Mouse (Mus musculus) testis, adult 2 months (tissue): ENCODE results near the gene Il17ra. TPM values are rescaled to one million over a fixed set of nuclear protein-coding genes. Genes with fewer than 3 reads are reported as not detected.

ENCODE experiments used
- H3K27ac ChIP-seq: fragments of 200-500 bp; 2 replicates; pipeline ENCODE4 v1.5.1; 2012; ENCODE audit warnings: low read depth, low read length; ENCODE audit not compliant: control insufficient read depth, insufficient read depth
- H3K27me3 ChIP-seq: fragments of 200-500 bp; 2 replicates; pipeline ENCODE4 v1.6.1; 2012; ENCODE audit warnings: mild to moderate bottlenecking, low read length, moderate library complexity; ENCODE audit not compliant: control insufficient read depth, insufficient read depth
- H3K36me3 ChIP-seq: fragments of 200-500 bp; 2 replicates; pipeline ENCODE4 v1.6.1; 2012; ENCODE audit warnings: mild to moderate bottlenecking, low read length; ENCODE audit not compliant: control insufficient read depth, insufficient read depth
- H3K4me1 ChIP-seq: fragments of 200-500 bp; 2 replicates; pipeline ENCODE4 v1.6.1; 2012; ENCODE audit warnings: low read length; ENCODE audit not compliant: control insufficient read depth, insufficient read depth
- H3K4me3 ChIP-seq: fragments of 200-500 bp; 2 replicates; pipeline ENCODE4 v1.5.1; 2012; ENCODE audit warnings: low read depth, mild to moderate bottlenecking, low read length, moderate library complexity, mixed read lengths; ENCODE audit not compliant: control insufficient read depth
- CTCF ChIP-seq: fragments of 200-500 bp; IDR thresholded peaks from 2 replicates; pipeline ENCODE4 v1.5.1; 2012; ENCODE audit warnings: low read depth, mild to moderate bottlenecking, inconsistent platforms, low read length, moderate library complexity; ENCODE audit not compliant: control insufficient read depth, insufficient read depth, insufficient replicate concordance
- POLR2A ChIP-seq: fragments of 200-500 bp; IDR thresholded peaks from 2 replicates; pipeline ENCODE4 v1.6.1; 2012; ENCODE audit warnings: low read depth, mild to moderate bottlenecking, inconsistent platforms, low read length, moderate library complexity; ENCODE audit not compliant: control insufficient read depth
- polyA plus RNA-seq: library from polyadenylated mRNA; depleted of rRNA; stranded (reverse); fragments of >200 nt; gene quantifications from 2 replicates; pipeline ENCODE4 v1.2.3, GENCODE M21; 2012; rRNA removed

The Il17ra gene
- polyA plus RNA-seq: 4.2 and 4.6 TPM in 2 replicates

DNA sequence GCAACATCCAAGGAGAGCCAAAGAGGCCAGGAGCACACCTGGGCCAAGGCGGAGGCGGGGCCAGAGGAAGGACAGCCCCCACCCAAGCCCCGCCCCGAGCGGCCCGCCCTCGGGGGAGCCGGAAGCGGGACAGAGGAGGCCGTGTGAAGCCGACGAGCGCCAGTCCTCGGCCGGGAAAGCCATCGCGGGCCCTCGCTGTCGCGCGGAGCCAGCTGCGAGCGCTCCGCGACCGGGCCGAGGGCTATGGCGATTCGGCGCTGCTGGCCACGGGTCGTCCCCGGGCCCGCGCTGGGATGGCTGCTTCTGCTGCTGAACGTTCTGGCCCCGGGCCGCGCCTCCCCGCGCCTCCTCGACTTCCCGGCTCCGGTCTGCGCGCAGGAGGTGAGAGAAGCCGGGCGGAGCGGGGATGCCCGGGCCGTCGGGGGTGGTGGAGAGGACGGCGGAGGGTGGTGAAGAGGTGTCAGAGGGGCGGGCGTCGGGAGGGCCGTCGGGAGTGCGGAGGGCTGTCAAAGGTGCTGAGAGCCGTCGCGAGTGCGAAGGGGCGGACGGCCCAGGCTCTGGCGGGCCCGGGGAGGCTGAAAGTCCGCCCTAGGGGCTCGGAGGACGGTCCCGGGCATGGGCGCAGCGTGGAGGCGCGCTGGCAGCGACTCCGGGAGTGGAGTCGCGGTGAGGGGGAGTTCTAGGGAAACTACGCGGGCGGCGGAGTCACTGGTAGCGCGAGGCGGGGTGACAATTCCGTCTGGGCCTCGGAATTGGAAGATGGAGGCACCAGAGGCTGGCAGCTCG is at the start of gene Il17ra:
Il17ra (plus strand) TSS at position 162 of the 786 bp plus-strand sequence.
- TF ChIP-seq POLR2A (peak; percentile 62; the same call in 1 of the 2 replicates), CTCF (no peak)
- peak within 1 kb of the TSS; percentile 88 for H3K4me3 ChIP-seq
- peaks cover 10% of the 10 kb centered on the region for H3K4me1 ChIP-seq
- H3K27me3 ChIP-seq: no peaks in the 10 kb centered on the region
- H3K36me3 ChIP-seq: no peaks in the 10 kb centered on the region
- peak within 1 kb of the TSS; percentile 36; the same call in 1 of the 2 replicates for H3K27ac ChIP-seq

DNA sequence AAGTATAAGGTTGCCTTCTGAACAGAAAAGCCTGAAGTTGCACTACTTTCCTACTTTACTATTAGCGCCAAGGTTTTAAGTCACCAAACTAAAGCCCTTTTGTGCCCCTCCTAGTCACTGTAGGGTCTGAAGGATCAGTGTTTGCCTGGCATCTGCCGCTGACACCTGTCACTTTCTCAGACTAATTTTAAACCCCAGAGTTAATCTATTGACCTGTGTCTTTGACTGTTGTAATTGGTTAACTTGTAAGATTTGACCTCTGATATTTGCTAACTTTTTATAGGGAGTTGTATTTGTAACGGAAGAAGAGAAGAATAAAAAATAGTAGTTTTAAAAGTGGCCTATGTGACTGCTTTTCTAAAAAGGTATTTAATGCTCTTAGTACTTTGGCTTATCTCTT is 24.9 kb upstream of the Il17ra start:
- no peak overlapping the region for H3K27ac ChIP-seq

DNA sequence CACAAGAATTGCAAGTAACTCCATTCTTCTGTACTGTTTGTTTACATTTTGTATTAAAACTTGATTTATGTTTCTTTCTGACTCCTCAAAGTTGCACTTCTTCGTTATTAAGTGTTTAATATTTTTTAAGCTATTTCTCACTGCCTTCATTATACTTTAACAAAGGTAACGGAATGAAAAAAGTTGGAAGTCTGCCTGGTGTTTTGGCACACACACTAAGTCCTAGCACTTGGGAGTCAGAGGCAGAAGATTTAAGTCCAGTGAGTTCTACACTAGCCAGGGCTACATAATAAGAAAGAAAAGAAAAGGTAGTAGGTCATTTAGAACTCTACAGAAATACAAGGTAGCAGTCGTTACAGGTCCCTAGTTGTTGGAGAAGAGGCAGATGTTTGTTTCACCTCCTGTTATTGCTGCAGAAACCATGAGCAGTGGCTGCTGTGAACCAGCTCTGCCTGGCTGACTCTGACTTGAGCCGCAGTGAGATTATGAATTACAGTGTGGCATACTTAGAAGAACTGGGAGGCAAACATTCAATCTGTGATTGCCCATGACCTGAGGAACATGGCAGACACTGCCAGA is 20.8 kb upstream of the Il17ra start:
- H3K27me3 ChIP-seq: no peaks in the 10 kb centered on the region
- H3K27ac ChIP-seq: no peak overlapping the region
- no peaks in the 10 kb centered on the region for H3K36me3 ChIP-seq
- TF ChIP-seq POLR2A (no peak), CTCF (no peak)
- H3K4me3 ChIP-seq: no peak overlapping the region
- H3K4me1 ChIP-seq: no peaks in the 10 kb centered on the region

More for the DNA sequence above, 24.9 kb upstream of the Il17ra start:
- no peak for TF ChIP-seq POLR2A
- TF ChIP-seq CTCF: no peak
- Histone ChIP-seq H3K4me1 (no peaks in the 10 kb centered on the region), H3K4me3 (no peak overlapping the region), H3K27me3 (no peaks in the 10 kb centered on the region), H3K36me3 (peaks cover 2% of the 10 kb centered on the region; the same call in 1 of the 2 replicates)

DNA sequence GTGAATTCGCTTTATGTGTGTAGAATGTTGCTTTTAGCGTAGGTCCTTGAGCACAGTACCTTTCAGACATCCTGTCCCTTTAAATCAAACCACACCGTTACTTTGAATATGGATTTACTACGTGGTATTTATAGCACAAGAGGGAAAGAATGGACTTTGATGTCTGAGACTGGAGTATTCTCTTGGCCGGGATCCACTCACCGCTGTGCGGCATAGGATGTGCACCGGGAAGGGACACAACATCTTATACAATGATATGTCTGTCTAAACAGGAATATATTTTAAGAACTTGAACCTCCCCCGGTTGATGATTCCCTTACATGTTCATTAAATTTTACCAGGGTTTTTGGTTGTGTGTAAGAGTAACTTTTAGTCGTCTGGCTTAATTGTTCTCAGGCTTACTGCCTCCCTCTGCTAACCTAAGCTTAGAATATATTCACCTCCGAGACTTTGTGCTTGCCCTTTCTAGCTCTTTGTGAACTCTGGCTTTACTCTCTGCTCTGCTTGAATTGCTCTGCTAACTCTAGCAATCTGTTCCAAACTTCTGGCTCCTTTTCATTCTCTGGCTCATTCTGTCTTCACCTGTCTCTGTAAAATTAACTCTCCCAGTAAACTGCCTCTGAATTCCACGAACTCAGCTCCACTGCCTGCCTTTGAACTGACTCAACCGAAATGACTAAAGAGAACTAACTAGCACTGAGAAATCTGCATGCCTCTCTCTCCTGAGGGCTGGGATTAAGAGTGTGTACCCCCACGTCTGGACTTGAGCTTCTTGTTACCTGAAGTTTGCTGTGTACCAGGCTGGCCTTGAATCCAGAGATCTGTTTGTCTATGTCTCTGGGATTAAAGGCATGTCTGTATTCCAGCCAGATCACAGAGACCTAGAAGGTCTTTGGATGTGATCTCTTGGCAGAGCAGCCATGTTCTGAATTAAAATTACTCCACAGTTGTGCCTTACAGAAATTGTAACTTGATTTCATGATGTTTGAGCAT is 19.4 kb upstream of the Il17ra start:
- no peak overlapping the region for H3K27ac ChIP-seq
- no peak overlapping the region for H3K4me3 ChIP-seq
- no peaks in the 10 kb centered on the region for H3K27me3 ChIP-seq
- H3K4me1 ChIP-seq: no peaks in the 10 kb centered on the region
- TF ChIP-seq POLR2A (no peak), CTCF (no peak)
- no peaks in the 10 kb centered on the region for H3K36me3 ChIP-seq

DNA sequence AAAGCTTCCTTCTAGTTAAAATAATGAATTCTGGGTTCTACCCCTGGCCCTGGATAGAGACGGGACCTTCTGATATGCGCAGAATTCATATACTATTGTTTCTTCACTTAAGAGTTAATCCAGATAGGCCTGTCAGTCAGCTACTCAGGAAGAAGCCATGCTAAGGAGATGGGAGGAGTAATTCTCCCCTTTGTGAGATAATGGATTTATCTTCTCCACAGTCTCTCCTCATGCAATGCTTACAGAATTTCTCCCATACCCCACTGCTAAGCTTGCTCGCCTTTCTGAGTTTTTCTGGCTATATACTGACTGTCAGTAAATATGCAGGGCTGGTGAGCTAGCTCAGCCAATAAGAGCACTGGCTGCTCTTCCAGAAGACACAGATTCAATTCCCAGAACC is 12.8 kb upstream of the Il17ra start:
- TF ChIP-seq POLR2A: no peak
- no peak for TF ChIP-seq CTCF
- H3K27ac ChIP-seq: no peak overlapping the region
- no peaks in the 10 kb centered on the region for H3K27me3 ChIP-seq
- no peak overlapping the region for H3K4me3 ChIP-seq
- H3K36me3 ChIP-seq: no peaks in the 10 kb centered on the region
- H3K4me1 ChIP-seq: peaks cover 5% of the 10 kb centered on the region; the same call in 1 of the 2 replicates

DNA sequence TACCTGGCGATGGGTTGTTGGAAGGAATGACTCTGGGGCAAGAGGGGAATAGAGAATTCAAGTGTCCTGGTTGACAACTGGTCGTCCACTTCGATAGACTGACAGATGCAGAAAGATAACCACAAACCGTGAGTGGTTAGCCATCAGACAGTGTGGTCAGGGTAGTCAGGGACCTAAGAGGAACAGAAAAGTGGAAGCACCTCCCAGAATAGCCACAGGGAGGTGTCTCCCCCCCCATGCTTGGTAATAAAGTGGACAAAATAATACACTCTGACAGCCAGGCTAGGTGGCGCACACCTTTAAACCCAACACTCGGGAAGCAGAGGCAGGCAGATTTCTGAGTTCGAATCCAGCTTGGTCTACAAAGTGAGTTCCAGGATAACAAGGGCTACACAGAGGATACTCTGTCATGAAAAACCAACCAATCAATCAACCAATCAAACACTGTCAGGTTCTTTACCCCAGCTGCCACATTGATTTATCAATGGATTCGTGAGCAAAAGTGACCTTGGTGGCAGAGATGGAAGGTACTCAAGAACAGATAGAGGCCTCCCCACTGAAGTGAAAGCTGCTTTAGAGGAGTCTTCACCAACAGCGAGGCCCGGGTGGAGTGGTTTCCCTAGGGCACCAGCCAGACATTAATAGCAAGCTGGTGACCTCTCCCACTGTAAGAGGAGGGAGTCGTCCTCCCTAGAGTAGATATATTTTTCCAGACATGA is 10.5 kb upstream of the Il17ra start:
- Histone ChIP-seq H3K4me1 (peaks cover 5% of the 10 kb centered on the region; the same call in 1 of the 2 replicates), H3K27ac (no peak overlapping the region), H3K4me3 (no peak overlapping the region), H3K27me3 (no peaks in the 10 kb centered on the region), H3K36me3 (no peaks in the 10 kb centered on the region)
- no peak for TF ChIP-seq CTCF
- TF ChIP-seq POLR2A: no peak
